In the genomic region with DNA sequence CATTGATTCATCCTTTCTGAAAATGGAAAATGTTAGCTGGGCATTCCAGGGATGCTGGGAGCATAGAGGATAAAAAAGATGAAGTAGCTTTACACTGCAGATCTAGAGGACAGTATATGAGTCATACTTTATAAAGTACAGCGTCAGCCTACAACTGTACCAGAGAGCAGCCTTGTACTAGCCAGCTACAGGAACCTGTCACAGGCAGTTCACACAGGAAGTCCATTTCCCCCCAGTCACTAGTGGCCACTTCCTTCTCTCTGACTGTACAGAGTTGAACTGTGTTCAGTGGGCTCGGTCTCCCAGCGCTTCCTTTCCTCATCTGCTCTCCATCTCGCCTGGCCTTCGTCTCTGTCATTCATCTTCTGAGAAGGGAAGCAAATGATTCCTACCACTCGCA, we compare ENCODE assay signal across 12 mouse cellular contexts. TPM values are rescaled to one million over a fixed set of nuclear protein-coding genes. Genes with fewer than 3 reads are reported as not detected.
DNase-seq lines count a peak whose midpoint lies in the region; ATAC-seq and TF ChIP-seq lines count a peak whose summit lies in the region.
"Had no signal": no experiment of that assay in that cellular context is flagged by ENCODE, and none has a peak within 500 bp of the region (broad histone marks: within the 10 kb centered on the region; RNA-seq: fewer than 3 reads in every experiment).

No protein-coding gene starts in this region.

- H3K27ac ChIP-seq in hindbrain, postnatal 0 days: no peak overlapping the region
- no peak overlapping the region for H3K27ac ChIP-seq in hindbrain, embryonic 10.5 days
- no peak overlapping the region for H3K27ac ChIP-seq in liver, embryonic 15.5 days (replicated peaks)
- H3K27ac ChIP-seq: layer of hippocampus, adult 2 months had no signal

- no peak for DNase-seq in hindbrain, postnatal 0 days (ENCODE audit: low spot score)
- no peak for DNase-seq in hindbrain, embryonic 10.5 days (ENCODE audit: low spot score)
- peak; percentile 61 for DNase-seq in A20 (ENCODE audit: low read depth, low spot score)
- peak; percentile 9 for DNase-seq in T-cell, adult 2 months (ENCODE audit: low spot score)
- DNase-seq in right cerebral cortex, postnatal 25 days: no peak
- no peak for DNase-seq in cerebellum, adult 18-20 months
- DNase-seq in urinary bladder, postnatal 14 days (ENCODE audit: low spot score): no peak
- DNase-seq: adrenal gland, postnatal 10 days; cerebellum, postnatal 10 days had no signal

- no peaks in the 10 kb centered on the region; the same call in 1 of the 2 replicates for H3K36me3 ChIP-seq in hindbrain, postnatal 0 days (ENCODE audit: insufficient read depth, low read length)
- peaks cover 29% of the 10 kb centered on the region for H3K36me3 ChIP-seq in hindbrain, embryonic 10.5 days
- peaks cover 9% of the 10 kb centered on the region; the same call in 1 of the 2 replicates for H3K36me3 ChIP-seq in liver, embryonic 15.5 days (replicated peaks)

- H3K4me1 ChIP-seq in hindbrain, postnatal 0 days (ENCODE audit: insufficient read depth, low read length): no peaks in the 10 kb centered on the region
- H3K4me1 ChIP-seq in hindbrain, embryonic 10.5 days (replicated peaks): no peaks in the 10 kb centered on the region
- no peaks in the 10 kb centered on the region; the same call in 1 of the 2 replicates for H3K4me1 ChIP-seq in liver, embryonic 15.5 days (replicated peaks)

- TF ChIP-seq CTCF in hindbrain, postnatal 0 days (IDR thresholded peaks at IDR 0.05; ENCODE audit: low read depth): no peak

- H3K4me2 ChIP-seq in hindbrain, postnatal 0 days (ENCODE audit: low read depth, low read length): no peak overlapping the region
- no peak overlapping the region for H3K4me2 ChIP-seq in liver, embryonic 15.5 days

- H3K9me3 ChIP-seq in hindbrain, postnatal 0 days (ENCODE audit: low read length): no peaks in the 10 kb centered on the region
- no peaks in the 10 kb centered on the region for H3K9me3 ChIP-seq in hindbrain, embryonic 10.5 days
- no peaks in the 10 kb centered on the region for H3K9me3 ChIP-seq in liver, embryonic 15.5 days (replicated peaks)

- no peaks in the 10 kb centered on the region for H3K27me3 ChIP-seq in hindbrain, postnatal 0 days (ENCODE audit: insufficient read depth, low read length)
- H3K27me3 ChIP-seq in hindbrain, embryonic 10.5 days (ENCODE audit: insufficient read depth, poor library complexity, severe bottlenecking): no peaks in the 10 kb centered on the region
- H3K27me3 ChIP-seq in liver, embryonic 15.5 days: no peaks in the 10 kb centered on the region

- H3K9ac ChIP-seq in hindbrain, postnatal 0 days (replicated peaks; ENCODE audit: low read length): no peak overlapping the region
- H3K9ac ChIP-seq in liver, embryonic 15.5 days: no peak overlapping the region

- WGBS in hindbrain, postnatal 0 days: 83% methylated on average over 6 of the region's 6 CpGs
- WGBS in hindbrain, embryonic 10.5 days: 83% methylated on average over 6 of the region's 6 CpGs
- WGBS in liver, embryonic 15.5 days (ENCODE audit: insufficient replicate concordance): 39% methylated on average over 6 of the region's 6 CpGs

- peak; percentile 35; the same call in 1 of the 2 replicates for ATAC-seq in hindbrain, postnatal 0 days
- ATAC-seq in liver, embryonic 15.5 days (ENCODE audit: insufficient read depth): peak; percentile 57; the same call in 1 of the 2 replicates

- H3K4me3 ChIP-seq in hindbrain, postnatal 0 days (ENCODE audit: low read length): no peak overlapping the region
- H3K4me3 ChIP-seq in hindbrain, embryonic 10.5 days: no peak overlapping the region
- no peak overlapping the region for H3K4me3 ChIP-seq in liver, embryonic 15.5 days (replicated peaks)
- H3K4me3 ChIP-seq: layer of hippocampus, adult 2 months had no signal

RNA-seq across cellular contexts. Expression of a gene that starts 39.0 kb away (rescaled TPM):
- 0.16 TPM in 1 of 2 replicates, not detected in the other for total RNA-seq in hindbrain, postnatal 0 days (2014; rRNA removed)
- 0.55 and 0.96 TPM in 2 replicates for polyA plus RNA-seq in hindbrain, postnatal 0 days (2015; fragmentation: Nextera tagmentation; extraction: Ambion mirVana)
- not detected in 2 replicates for polyA plus RNA-seq in hindbrain, embryonic 10.5 days (2016; fragmentation: Nextera tagmentation; extraction: Ambion mirVana)
- 4.7 and 5.0 TPM in 2 replicates for polyA plus RNA-seq in liver, embryonic 15.5 days (2015; fragmentation: Nextera tagmentation; extraction: Ambion mirVana)
- total RNA-seq: ES-E14 had no signal

Comparison
In these comparisons a context has a peak if more than half of its experiments do, and no peak if none do; other contexts are left out.
1. DNase-seq: peak in A20 (single experiment) and T-cell, adult 2 months (single experiment); none in hindbrain, postnatal 0 days (single experiment), hindbrain, embryonic 10.5 days (single experiment), right cerebral cortex, postnatal 25 days (single experiment), cerebellum, adult 18-20 months (0 of 2) and urinary bladder, postnatal 14 days (single experiment).